Mouse (Mus musculus): ENCODE results near the gene Stat4. TPM values are rescaled to one million over a fixed set of nuclear protein-coding genes. Genes with fewer than 3 reads are reported as not detected.
A peak's percentile ranks its signal among the peaks of the same experiment; 100 is the strongest.

Gene Stat4
- polyA plus RNA-seq, 1 experiment: 0.99 TPM

GRCm38 (mm10) chr1:52143191-52143590 lies 156.2 kb downstream of the Stat4 start:
- no peak overlapping the region for H3K27ac ChIP-seq (ENCODE audit: insufficient read depth, low read depth, low read length)
- TF ChIP-seq CTCF (conservative IDR thresholded peaks at IDR 0.05; ENCODE audit: insufficient read depth, insufficient read length, low read depth, low read length): no peak
- no peak for TF ChIP-seq POLR2A (IDR thresholded peaks at IDR 0.05; ENCODE audit: low read depth, low read length)
- no peak overlapping the region for H3K4me3 ChIP-seq (ENCODE audit: insufficient read depth, low read depth, low read length)
- DNase-seq: no peak
- H3K4me1 ChIP-seq (ENCODE audit: control insufficient read depth, insufficient read depth, low read length): peaks cover 5% of the 10 kb centered on the region; the same call in 1 of the 2 replicates
- peaks cover 3% of the 10 kb centered on the region for H3K36me3 ChIP-seq (ENCODE audit: control insufficient read depth, insufficient read depth, low read length)
- H3K27me3 ChIP-seq (replicated peaks; ENCODE audit: control insufficient read depth, insufficient read depth, low read length): no peaks in the 10 kb centered on the region
- 91% methylated on average over 4 of the region's 4 CpGs for WGBS

DNA sequence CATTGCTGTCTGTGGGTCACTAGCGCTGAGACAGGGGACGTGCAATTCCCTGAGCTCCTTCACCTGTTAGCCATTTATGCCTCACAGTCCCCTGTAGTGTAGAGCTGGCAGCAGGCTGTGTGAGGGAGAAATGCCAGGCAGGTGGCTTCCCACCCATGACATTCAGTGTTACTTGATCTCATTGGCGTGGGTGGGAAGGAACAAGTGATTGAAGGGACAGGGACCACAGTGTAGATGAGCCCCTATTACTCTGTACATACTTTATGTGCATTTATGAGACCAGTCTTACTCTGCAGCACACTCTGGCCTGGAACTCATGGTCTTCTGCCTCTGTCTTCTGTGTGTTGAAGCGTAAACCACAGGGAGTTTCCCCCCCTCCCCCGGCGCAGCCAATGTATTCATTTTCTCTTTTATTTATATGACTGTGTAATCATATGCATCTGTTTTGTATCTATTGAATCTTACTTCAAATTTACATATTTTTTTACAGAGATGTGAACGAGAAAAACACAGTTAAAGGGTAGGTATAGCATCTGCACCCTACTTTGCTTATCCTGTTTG lies 156.7 kb downstream of the Stat4 start:
- Histone ChIP-seq H3K27me3 (replicated peaks; ENCODE audit: control insufficient read depth, insufficient read depth, low read length) (no peaks in the 10 kb centered on the region), H3K4me3 (ENCODE audit: insufficient read depth, low read depth, low read length) (no peak overlapping the region), H3K4me1 (ENCODE audit: control insufficient read depth, insufficient read depth, low read length) (peaks cover 5% of the 10 kb centered on the region), H3K36me3 (ENCODE audit: control insufficient read depth, insufficient read depth, low read length) (no peaks in the 10 kb centered on the region; the same call in 1 of the 2 replicates), H3K27ac (ENCODE audit: insufficient read depth, low read depth, low read length) (no peak overlapping the region)
- no peak for DNase-seq
- TF ChIP-seq POLR2A (IDR thresholded peaks at IDR 0.05; ENCODE audit: low read depth, low read length) (no peak), CTCF (conservative IDR thresholded peaks at IDR 0.05; ENCODE audit: insufficient read depth, insufficient read length, low read depth, low read length) (no peak)
- 88% methylated on average over 7 of the region's 7 CpGs for WGBS

- H3K4me3 ChIP-seq (ENCODE audit: insufficient read depth, low read depth, low read length): no peak overlapping the region
- 60% methylated on average over 10 of the region's 10 CpGs for WGBS
- no peak for DNase-seq
- H3K36me3 ChIP-seq (ENCODE audit: control insufficient read depth, insufficient read depth, low read length): no peaks in the 10 kb centered on the region
- H3K4me1 ChIP-seq (ENCODE audit: control insufficient read depth, insufficient read depth, low read length): peaks cover 8% of the 10 kb centered on the region
- no peak overlapping the region for H3K27ac ChIP-seq (ENCODE audit: insufficient read depth, low read depth, low read length)
- TF ChIP-seq POLR2A (IDR thresholded peaks at IDR 0.05; ENCODE audit: low read depth, low read length): no peak
- TF ChIP-seq CTCF (conservative IDR thresholded peaks at IDR 0.05; ENCODE audit: insufficient read depth, insufficient read length, low read depth, low read length): no peak
- H3K27me3 ChIP-seq (replicated peaks; ENCODE audit: control insufficient read depth, insufficient read depth, low read length): no peaks in the 10 kb centered on the region
Observed at GRCm38 (mm10) chr1:52144907-52145306, 158.0 kb downstream of the Stat4 start.

- 56% methylated on average over 12 of the region's 12 CpGs for WGBS
- no peaks in the 10 kb centered on the region for H3K36me3 ChIP-seq (ENCODE audit: control insufficient read depth, insufficient read depth, low read length)
Observed at GRCm38 (mm10) chr1:52146214-52146970, 159.4 kb downstream of the Stat4 start.

GRCm38 (mm10) chr1:52147431-52147830 lies 160.5 kb downstream of the Stat4 start:
- no peak for TF ChIP-seq CTCF (conservative IDR thresholded peaks at IDR 0.05; ENCODE audit: insufficient read depth, insufficient read length, low read depth, low read length)
- no peak for TF ChIP-seq POLR2A (IDR thresholded peaks at IDR 0.05; ENCODE audit: low read depth, low read length)
- H3K36me3 ChIP-seq (ENCODE audit: control insufficient read depth, insufficient read depth, low read length): no peaks in the 10 kb centered on the region; the same call in 1 of the 2 replicates
- H3K27me3 ChIP-seq (replicated peaks; ENCODE audit: control insufficient read depth, insufficient read depth, low read length): no peaks in the 10 kb centered on the region
- DNase-seq: no peak
- H3K4me3 ChIP-seq (ENCODE audit: insufficient read depth, low read depth, low read length): no peak overlapping the region
- 86% methylated on average over 2 of the region's 2 CpGs for WGBS
- H3K4me1 ChIP-seq (ENCODE audit: control insufficient read depth, insufficient read depth, low read length): peaks cover 8% of the 10 kb centered on the region
- H3K27ac ChIP-seq (ENCODE audit: insufficient read depth, low read depth, low read length): no peak overlapping the region

More at GRCm38 (mm10) chr1:52146214-52146970, 159.4 kb downstream of the Stat4 start:
- no peak overlapping the region for H3K27ac ChIP-seq (ENCODE audit: insufficient read depth, low read depth, low read length)
- no peaks in the 10 kb centered on the region for H3K27me3 ChIP-seq (replicated peaks; ENCODE audit: control insufficient read depth, insufficient read depth, low read length)
- H3K4me3 ChIP-seq (ENCODE audit: insufficient read depth, low read depth, low read length): no peak overlapping the region
- H3K4me1 ChIP-seq (ENCODE audit: control insufficient read depth, insufficient read depth, low read length): peaks cover 8% of the 10 kb centered on the region
- TF ChIP-seq CTCF (conservative IDR thresholded peaks at IDR 0.05; ENCODE audit: insufficient read depth, insufficient read length, low read depth, low read length) (peak; percentile 86), POLR2A (IDR thresholded peaks at IDR 0.05; ENCODE audit: low read depth, low read length) (no peak)
- peak; percentile 65 for DNase-seq

GRCm38 (mm10) chr1:52148178-52148577 lies 161.2 kb downstream of the Stat4 start:
- TF ChIP-seq CTCF (conservative IDR thresholded peaks at IDR 0.05; ENCODE audit: insufficient read depth, insufficient read length, low read depth, low read length) (no peak), POLR2A (IDR thresholded peaks at IDR 0.05; ENCODE audit: low read depth, low read length) (no peak)
- H3K27me3 ChIP-seq (replicated peaks; ENCODE audit: control insufficient read depth, insufficient read depth, low read length): no peaks in the 10 kb centered on the region
- no peak overlapping the region for H3K4me3 ChIP-seq (ENCODE audit: insufficient read depth, low read depth, low read length)
- DNase-seq: peak; percentile 70
- peaks cover 8% of the 10 kb centered on the region for H3K4me1 ChIP-seq (ENCODE audit: control insufficient read depth, insufficient read depth, low read length)
- 53% methylated on average over 7 of the region's 7 CpGs for WGBS
- no peaks in the 10 kb centered on the region; the same call in 1 of the 2 replicates for H3K36me3 ChIP-seq (ENCODE audit: control insufficient read depth, insufficient read depth, low read length)
- H3K27ac ChIP-seq (ENCODE audit: insufficient read depth, low read depth, low read length): peak overlapping the region; percentile 21; the same call in 1 of the 2 replicates

DNA sequence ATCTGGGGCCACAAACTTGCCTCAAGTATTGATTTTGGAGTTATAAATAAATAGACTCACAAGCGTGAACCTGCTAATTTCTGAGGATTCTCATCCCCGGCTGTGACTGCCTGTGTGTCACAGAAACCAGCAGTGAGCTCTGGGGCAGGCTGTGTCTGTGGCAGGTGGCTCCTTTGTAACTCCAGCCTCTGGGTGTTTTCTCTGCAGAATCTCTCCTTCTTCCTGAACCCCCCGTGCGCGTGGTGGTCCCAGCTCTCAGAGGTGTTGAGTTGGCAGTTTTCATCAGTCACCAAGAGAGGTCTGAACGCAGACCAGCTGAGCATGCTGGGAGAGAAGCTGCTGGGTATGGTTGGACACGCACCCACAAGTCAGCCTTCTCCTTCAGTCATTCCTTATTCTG lies 161.7 kb downstream of the Stat4 start:
- Histone ChIP-seq H3K27ac (ENCODE audit: insufficient read depth, low read depth, low read length) (peak overlapping the region; percentile 21; the same call in 1 of the 2 replicates), H3K4me3 (ENCODE audit: insufficient read depth, low read depth, low read length) (no peak overlapping the region), H3K36me3 (ENCODE audit: control insufficient read depth, insufficient read depth, low read length) (no peaks in the 10 kb centered on the region; the same call in 1 of the 2 replicates), H3K27me3 (replicated peaks; ENCODE audit: control insufficient read depth, insufficient read depth, low read length) (no peaks in the 10 kb centered on the region), H3K4me1 (ENCODE audit: control insufficient read depth, insufficient read depth, low read length) (peaks cover 8% of the 10 kb centered on the region)
- TF ChIP-seq POLR2A (IDR thresholded peaks at IDR 0.05; ENCODE audit: low read depth, low read length): no peak
- no peak for TF ChIP-seq CTCF (conservative IDR thresholded peaks at IDR 0.05; ENCODE audit: insufficient read depth, insufficient read length, low read depth, low read length)
- 75% methylated on average over 7 of the region's 7 CpGs for WGBS
- no peak for DNase-seq
